Mouse (Mus musculus): ENCODE measurements around the gene Trim65.

DNA sequence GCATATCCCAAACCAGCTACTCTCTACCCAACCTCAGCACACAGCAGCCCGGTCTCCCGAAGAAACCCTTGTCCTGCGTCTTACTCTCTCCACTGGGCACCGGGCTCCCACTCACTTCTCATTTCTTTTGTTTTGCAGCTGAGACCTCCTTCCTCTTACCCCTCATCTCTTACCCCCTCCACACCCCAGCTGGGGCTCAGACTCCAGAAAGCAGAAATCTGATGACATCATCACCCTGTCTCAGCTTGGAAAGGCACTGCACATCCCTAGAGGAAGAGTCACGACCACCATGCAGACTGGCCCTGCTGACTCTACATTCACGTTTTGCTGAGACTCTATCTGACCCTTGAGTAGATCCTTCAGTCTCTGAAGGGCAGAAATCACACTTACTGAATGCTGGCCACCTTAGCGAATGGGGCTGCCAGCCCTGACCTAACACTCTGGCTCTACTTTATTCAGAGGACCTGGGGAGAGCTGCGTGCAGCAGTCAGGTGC is 888 bp downstream of the Trim65 start:
- TF ChIP-seq CTCF (IDR thresholded peaks at IDR 0.05; ENCODE audit: low read depth) (no peak), EP300 (optimal IDR thresholded peaks at IDR 0.05) (no peak)

Data from stomach, postnatal 0 days (tissue).